Comparison of ENCODE assay signal across 8 mouse cellular contexts in the genomic region with DNA sequence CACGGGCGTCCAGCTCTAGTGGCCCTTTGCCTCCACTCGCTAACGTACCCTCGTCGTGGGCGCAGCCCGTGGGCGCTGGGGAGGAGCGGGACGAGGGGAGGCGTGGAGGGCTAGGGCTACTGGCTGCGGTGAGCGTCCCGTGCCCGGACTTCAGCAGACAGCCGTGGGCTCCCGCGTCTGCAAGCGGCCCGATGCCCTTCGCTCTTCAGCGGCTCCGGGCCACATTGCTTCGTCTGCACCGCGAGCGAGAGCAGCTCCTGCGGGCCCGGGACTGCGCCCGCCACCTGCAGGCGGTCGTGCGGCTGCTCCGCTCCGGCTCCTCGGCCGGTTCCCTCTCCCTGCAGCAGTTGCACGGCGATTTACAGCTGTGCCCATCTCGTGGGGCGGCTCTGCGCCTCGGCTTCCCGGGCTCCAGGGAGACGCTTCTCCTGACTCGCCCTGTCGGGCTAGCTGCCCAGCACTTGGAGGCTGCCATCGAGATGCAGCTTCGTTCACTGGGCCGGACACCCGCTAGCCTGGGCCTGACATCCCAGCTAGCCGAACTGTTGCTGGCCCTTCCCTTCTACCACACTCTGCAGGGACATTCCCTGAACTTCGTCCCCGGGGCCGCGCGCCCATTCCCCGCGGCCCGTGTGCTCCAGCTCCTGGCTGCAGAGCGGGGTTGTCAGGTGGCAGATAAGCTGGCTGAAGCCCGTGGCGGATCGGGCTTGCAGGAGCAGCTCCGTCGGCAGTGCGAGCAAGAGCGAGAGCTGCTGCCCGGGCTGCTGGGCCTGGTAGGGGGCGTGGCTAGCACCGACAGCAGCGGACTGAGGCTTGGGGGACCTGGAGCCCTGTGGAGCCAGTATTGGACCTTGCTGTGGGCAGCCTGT. TPM values are rescaled to one million over a fixed set of nuclear protein-coding genes. Genes with fewer than 3 reads are reported as not detected.
A peak's percentile ranks its signal among the peaks of the same experiment; 100 is the strongest.
DNase-seq lines count a peak whose midpoint lies in the region; ATAC-seq lines count a peak whose summit lies in the region.

No protein-coding gene starts in this region.

- no peaks in the 10 kb centered on the region for H3K36me3 ChIP-seq in midbrain, embryonic 16.5 days (ENCODE audit: control insufficient read depth, insufficient read depth, low read length)

- peaks cover 16% of the 10 kb centered on the region for H3K4me1 ChIP-seq in midbrain, embryonic 16.5 days (ENCODE audit: control insufficient read depth, insufficient read depth, low read length)

- H3K4me2 ChIP-seq in midbrain, embryonic 16.5 days (ENCODE audit: low read length): peak overlapping the region; percentile 98

- no peaks in the 10 kb centered on the region for H3K9me3 ChIP-seq in midbrain, embryonic 16.5 days (replicated peaks; ENCODE audit: control insufficient read depth, low read length, poor library complexity, severe bottlenecking)

- H3K9ac ChIP-seq in midbrain, embryonic 16.5 days (ENCODE audit: low read depth, low read length): peak overlapping the region; percentile 94

- H3K4me3 ChIP-seq in midbrain, embryonic 16.5 days (ENCODE audit: low read depth, low read length): peak overlapping the region; percentile 84

- peak; percentile 75 for ATAC-seq in inflammation-experienced regulatory T-cells, adult 6 months
- peak; percentile 71 for ATAC-seq in midbrain, embryonic 16.5 days

- peak; percentile 60 to 61 for DNase-seq in lung, adult 18-20 months
- no peak for DNase-seq in lung, postnatal 25 days (ENCODE audit: low spot score)
- DNase-seq in cerebellum, postnatal 10 days: peak; percentile 72 to 74
- DNase-seq in gastrocnemius, postnatal 10 days: peak; percentile 70
- DNase-seq in liver: peak; percentile 87
- peak; percentile 74 to 90 for DNase-seq in spleen, postnatal 4 days (ENCODE audit: low spot score in 2 of 2)

- peak overlapping the region; percentile 88 for H3K27ac ChIP-seq in midbrain, embryonic 16.5 days (ENCODE audit: low read length)

- under 1% methylated on average over 63 of the region's 74 CpGs for WGBS in midbrain, embryonic 16.5 days

- peaks cover 3% of the 10 kb centered on the region; the same call in 1 of the 2 replicates for H3K27me3 ChIP-seq in midbrain, embryonic 16.5 days (ENCODE audit: control insufficient read depth, insufficient read depth, low read depth, low read length)

RNA-seq across cellular contexts. Expression of gene Gm42688, which starts 0.5 kb away (rescaled TPM):
- total RNA-seq in gastrocnemius, postnatal 10 days (2021): 1 to 10 TPM; 1.4 to 2.3 TPM
- polyA plus RNA-seq in inflammation-experienced regulatory T-cells, adult 6 months (2017; shearing (Covaris generic)): 1 to 10 TPM in 2 of 3 experiments, under 1 TPM in 1; 0.82 to 1.1 (median 1.1) TPM
- 5.3 and 5.9 TPM in 2 replicates for polyA plus RNA-seq in midbrain, embryonic 16.5 days (2015; fragmentation: Nextera tagmentation; extraction: Ambion mirVana)

RNA-seq across cellular contexts. Expression of gene Ccdc142, which starts 0.5 kb away (rescaled TPM):
- 1 to 10 TPM in 1 of 2 experiments, under 1 TPM in 1; 0.19 to 1.2 TPM for total RNA-seq in gastrocnemius, postnatal 10 days (2021)
- polyA plus RNA-seq in inflammation-experienced regulatory T-cells, adult 6 months (2017; shearing (Covaris generic)): 1 to 10 TPM in 1 of 3 experiments, under 1 TPM in 1, not detected in 1; 0.79 to 3.2 TPM
- polyA plus RNA-seq in midbrain, embryonic 16.5 days (2015; fragmentation: Nextera tagmentation; extraction: Ambion mirVana): 5.2 and 5.9 TPM in 2 replicates

RNA-seq across cellular contexts. Expression of gene Mrpl53, which starts 6.9 kb away (rescaled TPM):
- total RNA-seq in gastrocnemius, postnatal 10 days (2021): 100 to 1,000 TPM; 101 to 114 TPM
- 10 to 100 TPM; 60.0 to 78.3 (median 66.2) TPM for polyA plus RNA-seq in inflammation-experienced regulatory T-cells, adult 6 months (2017; shearing (Covaris generic))
- 113 and 115 TPM in 2 replicates for polyA plus RNA-seq in midbrain, embryonic 16.5 days (2015; fragmentation: Nextera tagmentation; extraction: Ambion mirVana)

RNA-seq across cellular contexts. Expression of gene Mogs, which starts 13.4 kb away (rescaled TPM):
- total RNA-seq in gastrocnemius, postnatal 10 days (2021): 10 to 100 TPM; 11.0 to 15.7 TPM
- 10 to 100 TPM in 2 of 3 experiments, 1 to 10 TPM in 1; 7.7 to 13.3 (median 12.9) TPM for polyA plus RNA-seq in inflammation-experienced regulatory T-cells, adult 6 months (2017; shearing (Covaris generic))
- 20.9 and 21.6 TPM in 2 replicates for polyA plus RNA-seq in midbrain, embryonic 16.5 days (2015; fragmentation: Nextera tagmentation; extraction: Ambion mirVana)

RNA-seq across cellular contexts. Expression of gene Lbx2, which starts 15.8 kb away (rescaled TPM):
- total RNA-seq in gastrocnemius, postnatal 10 days (2021): 1 to 10 TPM in 1 of 2 experiments, under 1 TPM in 1; 0.33 to 1.3 TPM
- polyA plus RNA-seq in inflammation-experienced regulatory T-cells, adult 6 months (2017; shearing (Covaris generic)): not detected
- polyA plus RNA-seq in midbrain, embryonic 16.5 days (2015; fragmentation: Nextera tagmentation; extraction: Ambion mirVana): not detected in 2 replicates
